Mouse (Mus musculus) retina, postnatal 7 days (tissue): Measurements from ENCODE around the gene Trappc2.

Experiments used
- DNase-seq: peaks from one replicate; pipeline ENCODE4 v3.0.0-alpha.2; 2012; ENCODE audit warnings: low read depth, low spot score

Gene Trappc2

DNA sequence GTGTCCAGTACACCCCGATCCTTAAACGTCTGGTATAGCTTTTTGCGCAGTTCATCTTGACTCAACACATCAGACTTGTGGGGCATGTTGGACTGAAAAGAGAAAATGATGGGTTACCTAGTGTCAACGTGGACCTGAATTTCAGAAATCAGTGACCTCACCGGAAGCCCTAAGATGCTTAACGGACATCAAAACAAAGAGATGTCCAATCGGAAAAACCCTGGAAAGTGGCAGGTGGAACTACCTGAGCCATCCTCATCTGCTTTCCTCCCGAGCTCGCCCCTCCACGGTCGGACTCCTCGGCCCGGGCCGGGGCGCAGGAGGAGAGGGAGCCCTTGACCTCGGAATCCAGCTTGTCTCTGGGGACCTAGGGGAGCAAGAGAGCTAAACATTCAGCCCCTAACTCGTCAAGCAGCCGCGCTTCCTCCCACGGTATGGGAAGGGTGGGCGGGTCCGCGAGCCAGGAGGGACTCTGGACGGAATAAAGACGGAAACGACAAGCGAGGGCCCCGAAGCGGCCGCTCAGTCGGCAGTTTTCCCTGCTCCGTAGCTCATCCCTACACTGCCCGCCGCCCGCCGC lies at the start of gene Trappc2:
Trappc2 (plus strand) TSS at position 539 of the 580 bp plus-strand sequence.
- DNase-seq, result no peak

DNA sequence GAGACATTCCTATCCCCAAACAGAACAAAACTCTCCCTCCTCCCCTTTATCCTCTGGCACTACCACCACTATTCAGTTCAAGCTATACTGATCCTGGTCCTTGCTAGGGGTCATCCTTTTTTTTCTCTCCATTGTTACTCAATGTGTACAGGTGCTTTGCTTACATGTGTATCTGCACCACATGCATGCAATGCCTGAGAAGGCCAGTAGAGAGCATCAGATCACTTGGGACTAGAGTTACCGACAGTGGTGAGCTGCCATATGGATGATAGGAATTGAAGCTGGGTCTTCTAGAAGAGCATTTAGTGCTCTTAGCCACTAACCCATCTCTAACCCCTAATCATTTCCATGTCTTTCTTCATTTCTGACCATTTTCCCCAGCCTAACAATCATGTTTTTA lies 46.6 kb upstream of the Trappc2 start:
- no peak for DNase-seq

DNA sequence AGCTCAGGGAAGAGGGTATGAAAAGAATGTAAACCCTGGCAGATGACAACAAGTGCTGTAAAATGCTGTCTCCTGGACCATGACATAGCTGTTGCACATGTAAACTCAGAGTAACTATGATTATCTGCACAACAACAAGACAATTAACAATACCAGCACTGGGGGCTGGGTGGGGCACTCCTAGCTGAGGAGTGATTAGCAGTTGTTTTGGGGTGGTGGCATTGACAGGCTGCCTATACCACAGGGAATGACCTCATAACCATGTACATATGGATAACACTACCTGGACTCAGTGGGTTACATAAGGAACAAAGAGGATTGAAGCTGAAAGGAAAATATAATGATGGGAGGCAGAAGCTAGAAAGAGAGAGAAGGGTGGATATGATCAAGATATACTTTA lies 32.5 kb upstream of the Trappc2 start:
- no peak for DNase-seq

DNA sequence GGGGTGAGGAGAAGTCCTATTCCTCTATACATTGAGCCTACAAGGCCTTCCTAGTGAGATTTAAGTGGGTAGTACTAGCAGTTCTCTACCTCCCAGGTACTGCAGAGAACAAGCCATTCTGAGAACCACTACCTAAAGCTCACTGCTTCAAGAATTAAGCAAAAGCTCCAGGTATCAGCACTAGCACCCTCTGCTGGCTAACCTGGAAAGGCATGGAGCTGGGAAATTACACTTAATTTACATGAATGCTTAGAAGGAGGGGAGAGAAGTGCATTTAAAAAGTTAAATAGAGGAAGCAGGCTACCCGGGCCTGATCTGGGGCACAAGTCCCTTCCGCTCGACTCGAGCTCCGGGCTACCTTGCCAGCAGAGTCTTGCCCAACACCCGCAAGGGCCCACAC lies 24.2 kb upstream of the Trappc2 start:
- no peak for DNase-seq

DNA sequence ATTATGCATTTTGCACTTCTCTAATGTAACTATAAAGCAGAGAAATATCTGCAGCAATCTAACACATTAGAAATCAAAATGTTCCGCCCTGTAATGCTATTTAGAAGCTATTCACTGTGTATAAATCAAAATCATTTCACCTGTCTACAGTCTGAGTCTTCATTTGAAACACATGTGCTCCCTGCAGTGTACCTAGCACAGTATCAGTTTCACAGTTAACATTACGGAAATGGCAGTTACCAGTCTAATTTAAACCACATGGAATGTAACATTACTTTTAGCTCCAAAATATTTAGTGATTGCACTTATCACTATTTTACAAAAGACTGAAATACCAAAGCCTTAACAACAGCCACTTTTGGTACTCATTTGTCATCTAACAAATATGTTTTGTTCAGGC lies 5.6 kb upstream of the Trappc2 start:
- no peak for DNase-seq

DNA sequence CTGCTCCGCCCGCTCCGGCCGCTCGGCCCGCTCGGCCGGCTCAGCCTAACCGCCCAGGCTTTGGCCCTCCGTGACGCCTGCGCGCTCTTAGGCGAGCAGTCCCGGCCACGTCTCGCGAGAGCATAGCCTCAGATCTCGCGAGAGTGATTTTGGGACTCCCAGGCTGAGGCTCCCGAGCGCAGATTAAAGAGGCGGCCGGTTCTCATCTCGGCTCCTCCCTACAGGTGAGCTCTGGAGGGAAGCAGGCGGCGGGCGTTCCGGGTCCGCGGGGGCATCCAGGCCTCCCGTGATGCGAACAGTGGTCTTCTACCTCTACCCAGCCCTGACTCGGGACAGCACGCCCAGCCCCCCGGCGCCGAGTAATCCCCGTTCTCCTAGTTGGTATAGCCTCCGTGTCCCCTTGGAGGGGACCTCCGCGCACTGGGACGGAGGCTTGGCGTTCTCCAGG lies 266 bp downstream of the Trappc2 start, which contains the start of gene Ofd1:
Ofd1 (minus strand) TSS at position 89 of the 448 bp plus-strand sequence.
- peak; percentile 88 for DNase-seq

DNA sequence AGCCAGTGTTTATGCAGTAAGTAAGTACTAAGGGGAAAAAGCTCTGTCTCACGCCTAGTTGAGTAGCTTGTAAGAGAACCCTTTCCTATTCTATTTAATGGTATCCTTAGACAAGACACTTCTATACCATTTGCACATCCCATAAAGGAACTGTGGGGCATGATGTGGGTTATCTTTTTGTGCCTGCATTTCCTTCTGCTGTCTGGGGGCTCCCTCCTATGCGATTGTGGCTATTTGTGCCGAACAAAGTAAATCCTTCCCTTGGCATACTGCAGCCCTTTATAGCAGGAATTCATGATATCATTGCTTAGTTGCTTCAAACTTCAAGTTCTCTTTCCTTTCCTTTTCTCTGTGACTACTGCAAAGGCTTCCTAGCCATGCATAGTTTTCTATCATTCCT lies 4.2 kb downstream of the Trappc2 start:
- no peak for DNase-seq

DNA sequence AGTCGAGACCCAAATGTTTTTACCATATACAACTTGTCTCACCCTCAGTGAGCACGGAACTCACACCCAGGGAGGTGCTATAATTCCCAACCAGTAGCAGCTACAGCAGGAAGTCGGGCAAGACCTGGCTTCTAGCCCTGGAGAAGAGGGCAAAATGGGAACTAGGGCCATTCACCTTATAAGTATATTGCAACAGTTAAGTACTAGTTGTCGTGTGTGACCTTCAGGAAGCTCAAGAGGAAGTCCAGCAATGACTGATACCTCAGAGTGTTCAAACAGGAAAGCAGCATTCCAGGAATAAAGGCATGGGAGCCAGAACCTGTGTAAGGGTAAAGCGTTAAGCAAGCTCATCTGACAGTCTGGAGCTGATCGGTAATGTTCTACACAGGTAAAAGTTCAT lies 13.2 kb downstream of the Trappc2 start:
- no peak for DNase-seq

DNA sequence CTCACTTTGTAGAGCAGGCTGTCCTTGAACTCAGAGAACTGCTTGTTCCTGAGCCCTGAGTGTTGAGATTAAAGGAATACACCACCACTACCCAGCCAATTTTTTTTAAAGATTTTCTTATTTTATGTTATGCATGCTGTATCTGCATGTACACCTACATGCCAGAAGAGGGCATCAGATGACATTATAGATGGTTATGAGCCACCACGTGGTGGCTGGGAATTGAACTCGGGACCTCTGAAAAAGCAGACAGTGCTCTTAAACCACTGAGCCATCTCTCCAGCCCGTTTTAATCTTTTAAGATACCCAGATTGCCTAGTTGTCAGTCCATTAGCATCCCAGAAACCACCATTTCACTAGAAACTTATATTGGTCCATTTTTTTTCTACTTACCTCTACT lies 14.0 kb downstream of the Trappc2 start:
- no peak for DNase-seq

DNA sequence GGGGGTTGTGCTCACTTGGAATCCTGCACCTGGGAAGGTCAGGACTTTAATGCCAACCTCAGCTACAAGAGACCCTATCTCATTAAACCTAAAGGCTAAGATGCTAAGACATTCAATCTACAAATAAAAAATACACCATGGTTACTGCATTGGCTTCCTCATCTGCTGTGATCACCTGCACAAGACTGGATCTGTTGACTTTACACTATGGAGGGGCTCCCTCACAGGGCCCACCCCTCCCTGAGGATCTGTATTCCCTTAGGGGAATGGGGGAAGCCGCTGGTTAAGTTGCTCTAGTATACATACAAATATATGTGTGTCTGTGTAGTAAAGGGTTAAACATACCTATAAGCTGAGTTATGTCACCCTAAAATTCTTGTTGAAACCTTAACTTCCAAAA lies 15.2 kb downstream of the Trappc2 start:
- no peak for DNase-seq

DNA sequence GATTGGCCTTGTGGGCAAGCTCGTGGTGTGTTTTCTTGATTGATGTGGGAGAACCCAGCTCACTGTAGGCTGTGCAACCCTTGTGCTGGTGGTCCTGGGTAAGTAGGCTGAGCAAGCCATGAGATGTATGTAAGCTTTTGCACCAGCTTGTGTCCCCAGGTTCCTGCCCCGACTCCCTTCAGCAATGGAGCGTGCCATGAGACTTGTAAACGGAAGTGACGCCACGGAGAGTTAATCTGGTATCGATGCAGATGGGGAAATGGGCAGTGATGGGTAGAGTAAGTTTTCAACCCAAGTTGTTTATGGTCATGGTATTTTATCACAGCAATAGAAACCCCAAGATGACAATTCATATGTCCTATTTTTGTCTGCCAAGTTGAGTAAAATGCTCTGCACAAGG lies 27.9 kb downstream of the Trappc2 start:
- no peak for DNase-seq

DNA sequence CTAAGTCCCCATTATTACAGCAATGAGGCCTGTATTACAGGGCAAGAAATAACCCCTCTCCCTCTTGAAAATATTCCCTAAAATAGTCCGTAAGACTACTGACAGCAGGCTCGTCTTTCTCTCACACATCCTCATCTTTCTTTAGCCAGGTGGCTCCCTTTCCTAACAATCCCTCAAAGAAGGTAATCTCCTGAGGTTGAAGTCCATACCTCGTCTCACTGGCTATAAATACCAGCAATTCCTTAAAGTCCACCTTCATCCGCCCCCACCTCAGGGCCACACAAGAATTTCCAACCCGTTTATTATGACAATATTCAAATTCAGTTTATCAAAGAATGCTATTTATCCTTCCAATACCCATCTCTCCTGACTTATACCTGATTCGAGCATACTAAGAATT lies 32.2 kb downstream of the Trappc2 start:
- DNase-seq, result no peak

DNA sequence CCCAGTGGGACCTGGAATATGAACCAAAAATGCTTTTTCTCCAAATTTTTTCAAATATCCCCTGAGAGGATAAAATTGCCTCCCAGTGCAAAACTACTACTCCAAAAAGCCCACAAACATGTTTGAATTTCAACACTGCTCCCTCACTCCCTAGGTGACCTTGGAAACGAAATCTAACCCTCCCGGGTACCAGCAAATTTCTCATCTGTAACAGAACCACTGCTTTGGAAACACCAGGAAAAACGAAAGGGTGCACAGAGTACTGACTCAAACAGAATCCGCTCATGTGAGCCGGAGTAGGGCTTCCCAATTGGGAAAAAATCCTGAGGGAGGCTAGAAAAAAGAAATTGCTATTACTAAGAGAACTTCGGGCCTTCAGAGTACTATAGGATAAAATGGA lies 37.0 kb downstream of the Trappc2 start:
- DNase-seq, result no peak

DNA sequence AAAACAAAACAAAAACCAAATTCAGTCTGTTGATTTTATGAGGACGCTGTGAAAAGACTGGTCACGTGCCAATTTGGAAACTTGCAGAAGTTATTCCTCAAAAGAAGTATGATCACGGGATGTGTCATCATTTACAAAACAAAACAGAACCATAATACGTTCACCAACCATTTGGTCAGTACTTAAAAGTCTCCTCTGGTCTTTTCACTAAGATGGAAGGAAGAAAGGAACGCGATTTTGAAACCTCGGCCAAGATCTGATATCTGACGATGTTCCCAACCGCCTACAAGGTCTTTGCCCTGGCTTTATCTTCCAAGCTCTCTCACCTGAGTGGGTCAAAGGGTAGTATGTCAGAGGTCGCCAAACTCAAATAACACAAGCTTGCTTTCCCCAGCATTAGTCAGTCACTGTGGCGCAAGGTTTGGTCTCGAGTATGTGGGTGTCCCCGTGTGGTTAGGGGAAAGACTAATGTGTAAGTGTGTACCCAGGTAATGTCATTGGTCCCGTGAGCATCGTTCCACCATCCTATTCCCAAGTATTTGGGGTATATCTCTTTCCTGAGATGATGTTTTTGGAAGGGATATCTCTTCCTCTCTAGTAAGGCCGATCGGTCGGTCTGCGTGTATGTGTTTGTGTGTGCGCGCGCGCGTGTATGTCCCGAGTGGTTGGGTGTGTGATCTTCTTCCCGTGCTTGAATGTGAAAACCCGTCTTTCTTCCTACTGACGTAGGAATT lies 38.4 kb downstream of the Trappc2 start:
- no peak for DNase-seq

DNA sequence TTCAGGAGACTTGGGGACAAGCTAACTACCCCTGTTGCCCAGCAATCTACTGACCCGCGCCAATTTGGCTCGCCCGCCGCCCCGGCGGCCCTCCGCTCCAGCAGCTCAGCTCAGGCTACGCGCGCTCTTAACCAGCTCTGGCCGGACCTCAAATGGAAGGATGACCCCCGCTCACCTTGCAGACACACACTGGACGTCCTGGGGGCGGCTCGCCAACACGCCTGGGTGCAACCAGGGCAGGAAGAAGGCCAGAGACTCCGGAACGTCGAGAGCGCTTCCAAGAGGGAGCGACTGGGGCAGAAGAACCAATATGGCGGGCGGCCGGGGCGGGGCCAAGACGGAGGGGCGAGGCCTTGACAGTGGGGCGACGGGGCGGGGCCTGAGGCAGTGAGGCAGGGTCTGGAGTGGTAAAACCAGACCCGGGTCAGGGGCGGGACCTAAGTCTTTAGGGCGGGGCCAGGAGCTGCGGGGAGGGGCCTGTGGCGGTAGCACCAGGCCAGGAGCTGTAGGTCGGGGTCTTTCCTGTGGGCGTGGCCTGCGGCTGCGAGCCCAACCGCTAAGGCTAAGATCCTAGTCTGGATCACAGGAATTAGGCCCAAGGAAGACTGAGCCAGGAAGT lies 39.1 kb downstream of the Trappc2 start, which contains the start of gene Rab9:
Rab9 (minus strand) TSS at position 503 of the 619 bp plus-strand sequence.
- peak; percentile 75 for DNase-seq

DNA sequence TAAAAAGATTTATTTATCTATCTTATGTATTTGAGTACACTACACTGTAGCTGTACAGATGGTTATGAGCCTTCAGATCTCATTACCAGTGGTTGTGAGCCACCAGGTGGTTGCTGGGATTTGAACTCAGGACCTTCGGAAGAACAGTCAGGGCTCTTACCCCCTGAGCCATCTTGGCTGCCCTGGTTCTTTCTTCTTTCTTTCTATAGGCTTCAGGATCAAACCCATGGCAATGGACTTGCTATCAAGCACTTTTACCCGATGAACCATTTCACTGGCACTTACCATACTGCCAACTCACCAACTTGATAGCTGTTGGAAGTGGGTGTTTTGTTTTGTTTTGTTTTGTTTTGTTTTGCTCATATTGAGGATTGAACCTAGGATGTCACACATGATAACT lies 54.7 kb downstream of the Trappc2 start:
- DNase-seq, result no peak

DNA sequence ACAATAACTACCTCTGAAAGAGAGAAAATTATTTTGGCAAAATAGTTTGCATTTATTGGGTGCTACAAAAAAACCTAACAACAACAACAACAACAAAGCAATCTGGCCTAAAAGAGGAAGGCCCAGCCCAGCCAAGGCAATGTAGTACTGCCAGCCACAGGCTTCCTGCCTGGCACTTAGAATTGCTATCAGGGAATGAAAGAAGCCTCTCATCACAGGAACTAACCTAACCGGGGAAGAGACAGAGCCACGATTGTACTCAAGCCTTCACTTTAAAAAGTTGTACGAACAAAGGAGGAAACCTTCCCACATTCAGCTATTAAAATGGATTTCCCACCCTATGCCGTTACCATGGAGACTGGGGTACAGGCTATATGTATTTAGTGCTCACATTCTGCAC lies 57.4 kb downstream of the Trappc2 start:
- no peak for DNase-seq

DNA sequence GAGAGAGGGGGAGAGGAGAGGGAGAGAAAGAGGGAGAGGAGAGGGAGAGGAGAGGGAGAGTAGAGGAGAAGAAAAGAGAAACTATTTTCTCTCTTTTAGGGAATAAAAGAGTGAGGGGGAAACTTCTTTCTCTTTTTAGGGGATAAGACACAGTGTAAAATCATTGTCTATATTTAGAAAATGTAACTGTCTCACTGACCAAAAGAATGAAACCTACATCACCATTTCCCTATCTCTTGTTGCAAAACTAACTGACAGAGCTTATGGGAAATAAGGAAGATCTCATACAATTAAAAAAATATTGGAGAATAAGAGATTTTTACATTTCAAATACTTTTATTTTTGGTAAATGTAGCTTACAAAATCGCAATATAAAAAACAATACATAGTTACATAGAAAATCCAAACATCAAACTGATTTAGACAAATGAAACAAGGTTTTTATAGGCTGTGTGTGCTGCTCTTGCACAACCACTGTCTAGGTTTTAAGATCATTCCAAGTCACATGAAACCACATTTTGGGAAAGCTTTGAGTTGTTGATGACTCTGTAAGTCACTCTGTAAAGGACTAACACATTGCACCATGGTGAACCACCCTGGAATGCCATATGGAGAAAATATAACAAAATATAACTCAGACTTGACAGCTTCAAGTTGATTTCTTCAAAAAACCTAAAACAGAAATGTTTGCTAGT lies 59.3 kb downstream of the Trappc2 start:
- no peak for DNase-seq
